Mouse (Mus musculus): ENCODE measurements around the gene Rexo4.

Gene Rexo4

GRCm38 (mm10) chr2:26963923-26964723 lies at the start of gene Rexo4:
Gene Rexo4, minus strand, starts transcription at chr2:26964386.
- DNase-seq (ENCODE audit: low spot score): peak; percentile 95

GRCm38 (mm10) chr2:27009714-27010244 lies 45.6 kb upstream of the Rexo4 start, which contains the start of gene Cacfd1:
Gene Cacfd1, plus strand, starts transcription at chr2:27009926.
- peak; percentile 91 for DNase-seq (ENCODE audit: low spot score)

GRCm38 (mm10) chr2:27007701-27008100 lies 43.5 kb upstream of the Rexo4 start:
- DNase-seq (ENCODE audit: low spot score): no peak

GRCm38 (mm10) chr2:27006255-27006654 lies 42.1 kb upstream of the Rexo4 start:
- DNase-seq (ENCODE audit: low spot score): no peak

- DNase-seq (ENCODE audit: low spot score): no peak
These were observed 33.8 kb upstream of the Rexo4 start for GRCm38 (mm10) chr2:26997993-26998392.

GRCm38 (mm10) chr2:26997498-26997897 lies 33.3 kb upstream of the Rexo4 start:
- DNase-seq (ENCODE audit: low spot score): no peak

- no peak for DNase-seq (ENCODE audit: low spot score)
These were observed 29.8 kb upstream of the Rexo4 start for GRCm38 (mm10) chr2:26993936-26994335.

GRCm38 (mm10) chr2:26984640-26985039 lies 20.5 kb upstream of the Rexo4 start:
- no peak for DNase-seq (ENCODE audit: low spot score)

- no peak for DNase-seq (ENCODE audit: low spot score)
These were observed 20.0 kb upstream of the Rexo4 start for GRCm38 (mm10) chr2:26984179-26984578.

- DNase-seq (ENCODE audit: low spot score): no peak
These were observed 16.2 kb upstream of the Rexo4 start for GRCm38 (mm10) chr2:26980361-26980760.

- no peak for DNase-seq (ENCODE audit: low spot score)
These were observed 9.8 kb upstream of the Rexo4 start for GRCm38 (mm10) chr2:26973960-26974359.

GRCm38 (mm10) chr2:26973116-26973515 lies 8.9 kb upstream of the Rexo4 start, which contains the start of gene Adamts13:
Gene Adamts13, plus strand, starts transcription at chr2:26973416.
- no peak for DNase-seq (ENCODE audit: low spot score)

- no peak for DNase-seq (ENCODE audit: low spot score)
These were observed 3.1 kb upstream of the Rexo4 start for GRCm38 (mm10) chr2:26967262-26967661.

- DNase-seq (ENCODE audit: low spot score): no peak
These were observed 661 bp upstream of the Rexo4 start for GRCm38 (mm10) chr2:26964724-26965370.

GRCm38 (mm10) chr2:26960756-26961155 lies 3.4 kb downstream of the Rexo4 start:
- no peak for DNase-seq (ENCODE audit: low spot score)

- DNase-seq (ENCODE audit: low spot score): no peak
These were observed 6.7 kb downstream of the Rexo4 start for GRCm38 (mm10) chr2:26957488-26957859.

- DNase-seq (ENCODE audit: low spot score): no peak
These were observed 7.2 kb downstream of the Rexo4 start for GRCm38 (mm10) chr2:26956811-26957487.

GRCm38 (mm10) chr2:26954735-26955395 lies 9.3 kb downstream of the Rexo4 start:
- no peak for DNase-seq (ENCODE audit: low spot score)

GRCm38 (mm10) chr2:26952866-26953265 lies 11.3 kb downstream of the Rexo4 start:
- no peak for DNase-seq (ENCODE audit: low spot score)

- DNase-seq (ENCODE audit: low spot score): no peak
These were observed 12.0 kb downstream of the Rexo4 start for GRCm38 (mm10) chr2:26952193-26952592.

- no peak for DNase-seq (ENCODE audit: low spot score)
These were observed 12.8 kb downstream of the Rexo4 start for GRCm38 (mm10) chr2:26951346-26951905.

GRCm38 (mm10) chr2:26950411-26950810 lies 13.8 kb downstream of the Rexo4 start:
- no peak for DNase-seq (ENCODE audit: low spot score)
